Mouse (Mus musculus) myocyte (in vitro differentiated cells): ENCODE measurements around the gene Fstl1. TPM values are rescaled to one million over a fixed set of nuclear protein-coding genes. Genes with fewer than 3 reads are reported as not detected.
A peak's percentile ranks its signal among the peaks of the same experiment; 100 is the strongest.

Source experiments
- H3K27me3 ChIP-seq: one replicate; pipeline ENCODE4 v1.6.1; 2011; ENCODE audit not compliant: control insufficient read depth, insufficient read depth, insufficient read length
- H3K36me3 ChIP-seq: one replicate; pipeline ENCODE4 v1.6.1; 2011; ENCODE audit not compliant: control insufficient read depth, insufficient read depth
- H3K4me2 ChIP-seq: one replicate; pipeline ENCODE4 v1.6.1; 2011; ENCODE audit warnings: low read depth, control low read depth
- H3K4me3 ChIP-seq: one replicate; pipeline ENCODE4 v1.5.1; 2011; ENCODE audit warnings: mild to moderate bottlenecking, control low read depth, moderate library complexity
- H3K79me2 ChIP-seq: one replicate; pipeline ENCODE4 v1.6.1; 2011; ENCODE audit not compliant: control insufficient read depth, insufficient read depth
- H3ac ChIP-seq: one replicate; pipeline ENCODE4 v1.6.1; 2011; ENCODE audit not compliant: control insufficient read depth, insufficient read length
- CEBPB ChIP-seq: IDR thresholded peaks from 2 replicates; pipeline ENCODE4 v1.6.1; 2011; ENCODE audit warnings: mild to moderate bottlenecking, moderate library complexity; ENCODE audit not compliant: poor library complexity, insufficient read depth, severe bottlenecking
- E2F4 ChIP-seq: IDR thresholded peaks from one replicate; pipeline ENCODE4 v1.6.1; 2011; ENCODE audit warnings: mild to moderate bottlenecking, control low read depth, moderate library complexity; ENCODE audit not compliant: insufficient read depth
- MAX ChIP-seq: IDR thresholded peaks from one replicate; pipeline ENCODE4 v1.6.1; 2011; ENCODE audit warnings: low read depth, mild to moderate bottlenecking, control low read depth
- MYOD1 ChIP-seq, 3 experiments: IDR thresholded peaks; one replicate each; pipeline ENCODE4 v1.6.1; 2011; ENCODE audit warnings: control low read depth in 2 of 3, low read depth in 2 of 3, mild to moderate bottlenecking in 2 of 3, moderate library complexity in 1 of 3; ENCODE audit not compliant: insufficient read length in 2 of 3, control insufficient read depth in 1 of 3
- MYOG ChIP-seq, 3 experiments: IDR thresholded peaks; one replicate each; pipeline ENCODE4 v1.6.1; 2011; ENCODE audit warnings: control low read depth in 2 of 3, low read depth in 2 of 3, mild to moderate bottlenecking in 2 of 3; ENCODE audit not compliant: insufficient read length in 2 of 3, control insufficient read depth in 1 of 3, insufficient read depth in 1 of 3
- POLR2A ChIP-seq: IDR thresholded peaks from one replicate; pipeline ENCODE4 v1.6.1; 2011; ENCODE audit warnings: low read depth, mild to moderate bottlenecking, control low read depth, moderate library complexity; ENCODE audit not compliant: insufficient read length
- POLR2AphosphoS2 ChIP-seq: IDR thresholded peaks from one replicate; pipeline ENCODE4 v1.6.1; 2011; ENCODE audit warnings: low read depth, control low read depth; ENCODE audit not compliant: insufficient read length
- REST ChIP-seq: IDR thresholded peaks from one replicate; pipeline ENCODE4 v1.6.1; 2011; ENCODE audit warnings: mild to moderate bottlenecking, control low read depth, moderate library complexity; ENCODE audit not compliant: insufficient read depth, insufficient read length
- SRF ChIP-seq: IDR thresholded peaks from one replicate; pipeline ENCODE4 v1.6.1; 2011; ENCODE audit warnings: low read depth; ENCODE audit not compliant: control insufficient read depth, insufficient read length
- TCF12 ChIP-seq: IDR thresholded peaks from one replicate; pipeline ENCODE4 v1.6.1; 2011; ENCODE audit warnings: mild to moderate bottlenecking, control low read depth; ENCODE audit not compliant: poor library complexity, insufficient read depth, severe bottlenecking
- TCF3 ChIP-seq: IDR thresholded peaks from one replicate; pipeline ENCODE4 v1.6.1; 2011; ENCODE audit warnings: low read depth, control low read depth; ENCODE audit not compliant: insufficient read length
- USF1 ChIP-seq: IDR thresholded peaks from one replicate; pipeline ENCODE4 v1.6.1; 2011; ENCODE audit warnings: low read depth, mild to moderate bottlenecking, control low read depth, moderate library complexity
- polyA plus RNA-seq: library from polyadenylated mRNA; unstranded; fragments of >200 nt; fragmentation: generic; extraction: Trizol; gene quantifications from one replicate; pipeline ENCODE4 v1.2.1, GENCODE M21; 2012; ENCODE audit warnings: missing spikeins

Fstl1 gene
- polyA plus RNA-seq, 1 experiment: 134 TPM

- H3ac ChIP-seq: peak overlapping the region; percentile 39
- H3K4me3 ChIP-seq: peak overlapping the region; percentile 87
- no peak for TF ChIP-seq TCF12
- no peak for TF ChIP-seq MAX
- no peak for TF ChIP-seq CEBPB
- no peak for TF ChIP-seq POLR2A
- no peak for TF ChIP-seq USF1
- TF ChIP-seq MYOG (IDR thresholded peaks at IDR 0.05; ENCODE audit: control insufficient read depth in 1 of 3, insufficient read depth in 1 of 3, insufficient read length in 2 of 3, low read depth in 2 of 3): no peak
- peak overlapping the region; percentile 85 for H3K4me2 ChIP-seq
- H3K27me3 ChIP-seq: no peaks in the 10 kb centered on the region
- H3K36me3 ChIP-seq: peaks cover 9% of the 10 kb centered on the region
- H3K79me2 ChIP-seq: peaks cover 56% of the 10 kb centered on the region
Measured at GRCm38 (mm10) chr16:37777796-37778475, 1.3 kb downstream of the Fstl1 start.

GRCm38 (mm10) chr16:37778529-37778928, 1.9 kb downstream of the Fstl1 start:
- Histone ChIP-seq H3ac (no peak overlapping the region), H3K4me2 (peak overlapping the region; percentile 85), H3K36me3 (peaks cover 12% of the 10 kb centered on the region), H3K4me3 (peak overlapping the region; percentile 87), H3K79me2 (peaks cover 62% of the 10 kb centered on the region), H3K27me3 (no peaks in the 10 kb centered on the region)
- TF ChIP-seq CEBPB: no peak
- TF ChIP-seq MAX: no peak
- no peak for TF ChIP-seq USF1
- no peak for TF ChIP-seq POLR2AphosphoS2
- no peak for TF ChIP-seq TCF3
- TF ChIP-seq SRF: no peak

- H3K27me3 ChIP-seq: no peaks in the 10 kb centered on the region
Measured at GRCm38 (mm10) chr16:37779651-37780280, 3.1 kb downstream of the Fstl1 start.

GRCm38 (mm10) chr16:37780386-37780785, 3.7 kb downstream of the Fstl1 start:
- Histone ChIP-seq H3ac (no peak overlapping the region), H3K4me3 (no peak overlapping the region), H3K4me2 (no peak overlapping the region), H3K27me3 (no peaks in the 10 kb centered on the region), H3K79me2 (peaks cover 80% of the 10 kb centered on the region), H3K36me3 (peaks cover 24% of the 10 kb centered on the region)
- TF ChIP-seq POLR2A: no peak
- no peak for TF ChIP-seq REST
- TF ChIP-seq TCF12: no peak
- TF ChIP-seq USF1: no peak
- TF ChIP-seq MYOD1 (IDR thresholded peaks at IDR 0.05; ENCODE audit: control insufficient read depth in 1 of 3, insufficient read length in 2 of 3, low read depth in 2 of 3): no peak
- no peak for TF ChIP-seq MAX
- TF ChIP-seq MYOG (IDR thresholded peaks at IDR 0.05; ENCODE audit: control insufficient read depth in 1 of 3, insufficient read depth in 1 of 3, insufficient read length in 2 of 3, low read depth in 2 of 3): no peak
- TF ChIP-seq SRF: no peak
- TF ChIP-seq CEBPB: no peak
- no peak for TF ChIP-seq E2F4
- TF ChIP-seq TCF3: no peak
- TF ChIP-seq POLR2AphosphoS2: no peak

More at GRCm38 (mm10) chr16:37779651-37780280, 3.1 kb downstream of the Fstl1 start:
- peaks cover 74% of the 10 kb centered on the region for H3K79me2 ChIP-seq
- peak overlapping the region; percentile 85 for H3K4me2 ChIP-seq
- no peak overlapping the region for H3K4me3 ChIP-seq
- TF ChIP-seq E2F4: no peak
- no peak for TF ChIP-seq CEBPB
- TF ChIP-seq TCF12: no peak
- TF ChIP-seq SRF: no peak
- TF ChIP-seq POLR2A: no peak
- TF ChIP-seq MAX: no peak
- TF ChIP-seq USF1: no peak
- no peak for TF ChIP-seq TCF3
- no peak for TF ChIP-seq MYOD1 (IDR thresholded peaks at IDR 0.05; ENCODE audit: control insufficient read depth in 1 of 3, insufficient read length in 2 of 3, low read depth in 2 of 3)
- TF ChIP-seq MYOG (IDR thresholded peaks at IDR 0.05; ENCODE audit: control insufficient read depth in 1 of 3, insufficient read depth in 1 of 3, insufficient read length in 2 of 3, low read depth in 2 of 3): no peak
- no peak for TF ChIP-seq REST
- TF ChIP-seq POLR2AphosphoS2: no peak
- peaks cover 18% of the 10 kb centered on the region for H3K36me3 ChIP-seq
- H3ac ChIP-seq: no peak overlapping the region

GRCm38 (mm10) chr16:37780911-37781310, 4.2 kb downstream of the Fstl1 start:
- Histone ChIP-seq H3K4me2 (no peak overlapping the region), H3K4me3 (no peak overlapping the region), H3ac (no peak overlapping the region), H3K79me2 (peaks cover 85% of the 10 kb centered on the region), H3K27me3 (no peaks in the 10 kb centered on the region), H3K36me3 (peaks cover 26% of the 10 kb centered on the region)
- TF ChIP-seq MYOG (IDR thresholded peaks at IDR 0.05; ENCODE audit: control insufficient read depth in 1 of 3, insufficient read depth in 1 of 3, insufficient read length in 2 of 3, low read depth in 2 of 3): no peak
- TF ChIP-seq MYOD1 (IDR thresholded peaks at IDR 0.05; ENCODE audit: control insufficient read depth in 1 of 3, insufficient read length in 2 of 3, low read depth in 2 of 3): no peak
- no peak for TF ChIP-seq MAX
- TF ChIP-seq CEBPB: no peak
- TF ChIP-seq TCF12: no peak
- TF ChIP-seq USF1: no peak
- no peak for TF ChIP-seq SRF
- TF ChIP-seq TCF3: no peak
- no peak for TF ChIP-seq E2F4
- no peak for TF ChIP-seq POLR2A
- no peak for TF ChIP-seq REST
- TF ChIP-seq POLR2AphosphoS2: no peak
